ENCODE assay signal across 8 mouse cellular contexts in genomic region chr1:90203783-90204690, GRCm38 (mm10). TPM values are rescaled to one million over a fixed set of nuclear protein-coding genes. Genes with fewer than 3 reads are reported as not detected.
DNase-seq lines count a peak whose midpoint lies in the region; ATAC-seq and TF ChIP-seq lines count a peak whose summit lies in the region.

Ackr3 (plus strand) TSS chr1:90203980.

- no peaks in the 10 kb centered on the region for H3K9me3 ChIP-seq in hindbrain, postnatal 0 days (ENCODE audit: low read length)

- WGBS in hindbrain, postnatal 0 days = 2% methylated on average over 19 of the region's 19 CpGs

- H3K27ac ChIP-seq in hindbrain, postnatal 0 days = peak within 1 kb of the TSS; percentile 26; the same call in 1 of the 2 replicates

- peak within 1 kb of the TSS; percentile 42 for H3K4me3 ChIP-seq in hindbrain, postnatal 0 days (ENCODE audit: low read length)

- peak within 1 kb of the TSS; percentile 56 for H3K4me2 ChIP-seq in hindbrain, postnatal 0 days (ENCODE audit: low read depth, low read length)

- peak; percentile 85 for ATAC-seq in hindbrain, postnatal 0 days

- peak; percentile 45 for DNase-seq in adipocyte (ENCODE audit: low spot score)
- peak; percentile 95 for DNase-seq in embryo, embryonic 10.5 days (ENCODE audit: low spot score)
- DNase-seq in gastrocnemius, postnatal 10 days = peak; percentile 74
- DNase-seq in hindbrain, postnatal 0 days (ENCODE audit: low spot score) = peak; percentile 91
- DNase-seq in left cerebral cortex, adult 18-20 months (ENCODE audit: low spot score in 2 of 2) = peak; percentile 78 to 82
- DNase-seq in lung, postnatal 36 days = peak; percentile 92
- DNase-seq in right cerebral cortex, adult 2 months (ENCODE audit: low spot score in 2 of 2) = peak; percentile 82
- peak; percentile 76 for DNase-seq in urinary bladder, postnatal 25 days (ENCODE audit: low spot score)

- H3K36me3 ChIP-seq in hindbrain, postnatal 0 days (ENCODE audit: insufficient read depth, low read length) = no peaks in the 10 kb centered on the region

- H3K4me1 ChIP-seq in hindbrain, postnatal 0 days (ENCODE audit: insufficient read depth, low read length) = peaks cover 28% of the 10 kb centered on the region

- peak within 1 kb of the TSS; percentile 48 for H3K9ac ChIP-seq in hindbrain, postnatal 0 days (replicated peaks; ENCODE audit: low read length)

- no peaks in the 10 kb centered on the region for H3K27me3 ChIP-seq in hindbrain, postnatal 0 days (ENCODE audit: insufficient read depth, low read length)

- peak; percentile 83 for TF ChIP-seq CTCF in hindbrain, postnatal 0 days (IDR thresholded peaks at IDR 0.05; ENCODE audit: low read depth)

RNA-seq across cellular contexts. Expression of gene Ackr3, which starts in this region (rescaled TPM):
- total RNA-seq in gastrocnemius, postnatal 10 days (2021) = 10 to 100 TPM; 16.6 to 16.7 TPM
- total RNA-seq in hindbrain, postnatal 0 days (2014; rRNA removed) = 7.2 and 13.1 TPM in 2 replicates
- polyA plus RNA-seq in hindbrain, postnatal 0 days (2015; fragmentation: Nextera tagmentation; extraction: Ambion mirVana) = 7.4 and 7.8 TPM in 2 replicates
- 1 to 10 TPM; 7.2 to 7.8 TPM for total RNA-seq in left cerebral cortex, adult 18-20 months (2021)

Comparison
In these comparisons a context has a peak if more than half of its experiments do, and no peak if none do; other contexts are left out.
1. Peak in every context shown above with its lines: DNase-seq, ATAC-seq, H3K4me3 ChIP-seq and H3K27ac ChIP-seq.
2. DNase-seq: peak in every context shown above with its lines; median percentile 95 in embryo, embryonic 10.5 days; 92 in lung, postnatal 36 days; 91 in hindbrain, postnatal 0 days; 82 in right cerebral cortex, adult 2 months; 80 in left cerebral cortex, adult 18-20 months; 76 in urinary bladder, postnatal 25 days; 74 in gastrocnemius, postnatal 10 days; 45 in adipocyte.